Mouse (Mus musculus): ENCODE measurements around the gene Glyctk.

The Glyctk gene

DNA sequence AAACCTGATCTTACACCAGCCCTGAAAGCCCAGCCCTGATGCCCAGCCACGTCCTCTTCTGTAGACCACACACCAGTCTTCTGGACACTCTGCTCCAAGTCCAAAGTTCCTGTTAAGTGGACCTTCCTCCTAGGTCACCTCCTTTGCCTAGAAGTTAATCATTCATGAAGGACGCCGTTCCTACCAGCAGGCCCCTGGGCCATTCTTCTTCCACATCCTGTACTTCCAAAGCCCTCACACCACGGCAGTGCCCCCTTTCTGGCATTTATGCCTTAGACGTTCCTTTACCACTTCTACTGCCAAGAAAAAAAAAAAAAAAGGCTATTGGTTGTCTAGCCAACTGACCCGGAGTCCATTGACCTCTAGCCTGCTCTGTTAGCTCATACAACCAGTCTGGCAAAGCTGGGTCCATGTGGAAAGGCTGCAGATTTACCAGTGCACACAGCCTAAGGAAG lies at the start of gene Glyctk:
TSS of gene Glyctk (minus strand) at position 102 of the 455 bp plus-strand sequence.
- DNase-seq (ENCODE audit: low spot score), result no peak

DNA sequence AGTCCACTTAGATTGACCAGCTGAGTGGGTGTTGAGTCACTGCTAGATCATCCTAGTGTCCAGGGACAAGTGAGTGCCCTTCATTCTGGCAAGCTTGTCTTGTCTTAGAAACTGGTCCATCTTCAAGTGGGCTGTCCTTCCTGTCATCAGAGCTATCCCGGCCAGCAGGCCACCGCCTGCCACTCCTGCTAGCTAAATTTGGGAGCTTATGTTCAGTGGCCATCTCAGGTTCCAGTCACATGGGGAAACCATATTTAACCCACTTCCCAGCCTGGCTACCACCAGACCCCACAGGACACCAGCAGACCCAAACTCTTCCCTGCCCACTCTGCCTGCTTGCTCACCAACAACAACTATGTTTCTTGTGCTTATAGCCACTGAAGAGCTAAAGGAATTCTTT lies 48.6 kb upstream of the Glyctk start:
- DNase-seq (ENCODE audit: low spot score), result no peak

DNA sequence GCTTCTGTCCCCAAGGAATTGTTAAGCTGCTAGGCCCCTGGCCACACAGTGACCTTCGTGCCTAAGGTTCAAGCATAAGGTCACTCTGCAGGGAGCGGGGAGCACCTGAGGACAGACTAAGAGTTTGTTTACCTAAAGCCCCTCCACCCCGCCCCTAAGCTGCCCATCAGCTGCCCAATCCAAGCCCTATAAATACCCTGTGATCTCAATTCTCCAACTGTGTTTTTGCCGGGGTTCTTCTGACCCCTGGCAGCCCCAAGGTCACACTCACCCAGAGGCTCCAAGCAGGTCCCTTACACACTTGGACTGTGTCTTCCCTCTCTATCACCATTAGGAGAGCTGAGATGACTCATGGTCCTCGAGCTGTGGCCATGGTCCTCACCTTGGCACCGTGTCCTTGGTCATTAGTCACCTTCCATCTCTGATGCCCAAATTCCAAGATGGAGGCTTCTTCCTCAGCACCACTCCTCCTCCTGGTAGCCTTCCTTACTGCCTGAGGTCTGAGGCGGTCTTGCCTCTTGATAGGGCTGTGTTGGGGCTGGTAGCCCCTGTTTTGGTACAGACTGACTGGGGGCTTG lies 47.9 kb upstream of the Glyctk start:
- DNase-seq (ENCODE audit: low spot score), result no peak

DNA sequence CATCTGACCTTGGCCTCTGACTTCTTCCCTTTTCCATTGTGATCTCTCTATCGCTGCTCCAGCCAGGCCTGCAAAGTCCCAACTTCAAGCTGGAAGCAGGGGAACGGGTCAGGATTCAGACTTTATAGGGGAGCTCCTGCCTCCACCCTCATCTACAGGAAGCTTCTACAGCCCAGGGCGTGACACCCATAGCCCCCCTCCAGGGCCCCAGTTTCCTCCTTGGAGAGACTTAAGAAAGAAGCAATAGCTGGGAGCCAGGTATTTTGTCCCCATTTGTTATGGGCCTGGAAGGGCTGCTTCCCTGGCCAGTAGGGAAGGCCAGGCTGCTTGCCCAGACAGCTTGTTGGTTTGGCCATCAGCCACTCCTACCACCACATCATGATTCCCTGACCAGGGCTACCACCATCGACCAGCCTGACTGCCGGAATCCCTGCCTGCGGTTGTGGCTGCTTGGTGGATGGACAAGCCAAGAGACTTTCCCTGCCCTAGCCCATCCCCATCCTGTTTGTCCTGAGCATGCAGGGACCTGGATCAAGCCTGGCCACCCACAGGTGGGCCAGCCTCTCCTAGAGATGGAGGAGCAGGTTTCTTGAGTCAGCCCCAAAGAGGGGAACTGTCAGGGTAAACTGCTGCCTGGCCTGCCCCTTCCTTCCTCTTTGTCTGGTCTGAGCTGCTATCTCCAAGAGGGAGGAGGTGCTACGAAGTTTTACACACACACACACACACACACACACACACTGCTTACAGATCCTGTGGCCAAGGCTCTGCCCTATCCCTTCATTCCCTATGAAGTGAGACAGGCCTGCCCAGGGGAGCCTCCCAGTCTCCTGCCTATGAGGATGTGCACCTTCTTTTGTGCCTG lies 46.3 kb upstream of the Glyctk start:
- no peak for DNase-seq (ENCODE audit: low spot score)

DNA sequence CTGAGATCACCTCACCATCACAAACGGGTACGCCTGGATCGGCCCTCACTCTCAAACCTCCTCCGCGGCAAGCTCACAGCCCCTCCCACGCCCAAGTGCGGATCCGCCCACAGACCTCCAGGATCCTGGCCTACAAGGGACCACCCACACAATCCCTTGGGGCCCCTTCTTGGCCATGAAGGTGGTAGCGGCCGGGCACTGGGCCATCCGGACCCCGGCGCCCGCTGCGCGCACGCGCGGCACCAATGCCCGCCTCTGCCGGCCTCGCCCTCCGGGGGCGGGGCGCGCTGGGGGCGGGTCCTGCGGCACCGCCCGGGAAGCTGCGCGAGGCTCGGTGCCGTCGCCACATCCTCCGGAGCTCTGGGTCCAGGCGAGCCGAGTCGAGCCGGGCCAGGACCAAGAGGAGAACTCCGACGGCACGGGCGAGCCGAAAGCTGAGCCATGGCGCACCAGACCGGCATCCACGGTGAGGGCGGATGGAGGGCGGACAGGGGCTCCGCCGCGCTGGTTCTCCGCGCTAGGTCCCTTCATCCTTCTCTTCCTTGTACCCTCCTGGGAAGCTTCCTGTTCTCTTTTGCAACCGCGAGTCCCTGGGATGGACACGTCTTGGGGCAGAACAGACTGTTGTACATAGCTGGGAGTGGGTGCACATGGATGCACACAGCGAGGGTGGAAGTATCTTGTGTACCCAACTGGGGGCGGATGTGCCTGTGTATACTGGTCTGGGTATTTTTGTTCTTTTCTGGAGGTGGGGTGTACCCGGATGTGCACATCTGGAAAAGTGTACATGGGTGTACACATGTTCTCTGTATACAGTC lies 45.1 kb upstream of the Glyctk start, which contains the start of gene Twf2:
TSS of gene Twf2 (plus strand) at position 290 of the 818 bp plus-strand sequence.
- DNase-seq (ENCODE audit: low spot score), result peak; percentile 92

DNA sequence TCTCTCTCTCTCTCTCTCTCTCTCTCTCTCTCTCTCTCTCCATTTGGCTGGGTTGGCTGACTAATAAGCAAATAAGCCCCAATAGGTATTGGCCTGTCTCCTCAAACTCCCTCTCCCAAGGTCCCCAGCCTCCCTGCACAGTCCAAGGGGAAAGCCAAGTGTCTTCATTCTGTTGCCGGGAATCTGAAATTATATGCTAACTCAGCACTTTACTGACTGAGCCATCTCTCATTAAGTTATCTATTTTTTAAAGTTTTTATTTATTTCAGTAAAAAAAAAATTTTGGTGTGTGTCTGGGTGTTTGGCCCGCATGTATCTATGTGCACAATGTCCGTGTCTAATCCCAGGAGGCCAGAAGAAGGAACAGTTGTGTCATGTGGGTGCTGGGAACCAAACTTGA lies 44.0 kb upstream of the Glyctk start:
- no peak for DNase-seq (ENCODE audit: low spot score)

DNA sequence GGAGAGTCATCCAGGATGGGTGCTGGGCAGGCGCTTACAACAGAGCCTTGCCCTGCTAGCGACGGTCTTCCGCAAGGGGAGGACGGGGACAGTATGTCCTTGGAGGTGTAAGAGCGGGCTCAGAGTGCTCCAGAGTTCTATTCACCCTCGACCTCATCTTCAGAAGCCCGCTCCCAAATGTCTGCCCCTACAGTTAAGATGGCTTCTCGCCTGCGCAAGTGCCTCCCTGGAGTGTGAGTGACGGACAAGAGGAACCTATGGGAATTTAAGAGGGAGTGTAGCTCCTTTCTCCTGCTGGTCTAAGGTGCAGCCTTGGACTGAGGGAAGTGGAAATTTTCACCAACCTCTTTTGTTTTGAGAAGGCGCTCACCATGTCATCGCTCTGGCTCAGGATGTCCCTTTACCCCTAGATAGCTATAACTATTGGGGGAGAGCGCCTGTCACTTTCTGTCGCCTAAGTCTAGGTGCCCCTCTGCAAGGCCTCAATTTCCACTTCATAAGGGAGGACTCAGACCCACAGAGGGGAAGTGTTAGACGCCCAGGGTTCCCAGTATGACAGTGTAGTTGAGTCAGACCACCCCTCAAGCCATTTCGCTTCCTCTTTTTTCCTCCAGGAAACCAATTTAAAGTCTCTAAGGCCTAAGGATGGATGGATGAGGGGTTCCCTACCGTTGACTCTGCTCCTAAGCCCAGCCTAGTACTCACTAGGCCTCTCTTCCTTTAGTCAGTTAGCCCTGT lies 41.8 kb upstream of the Glyctk start, which contains the start of gene Ppm1m:
TSS of gene Ppm1m (minus strand) at position 212 of the 738 bp plus-strand sequence.
- no peak for DNase-seq (ENCODE audit: low spot score)

DNA sequence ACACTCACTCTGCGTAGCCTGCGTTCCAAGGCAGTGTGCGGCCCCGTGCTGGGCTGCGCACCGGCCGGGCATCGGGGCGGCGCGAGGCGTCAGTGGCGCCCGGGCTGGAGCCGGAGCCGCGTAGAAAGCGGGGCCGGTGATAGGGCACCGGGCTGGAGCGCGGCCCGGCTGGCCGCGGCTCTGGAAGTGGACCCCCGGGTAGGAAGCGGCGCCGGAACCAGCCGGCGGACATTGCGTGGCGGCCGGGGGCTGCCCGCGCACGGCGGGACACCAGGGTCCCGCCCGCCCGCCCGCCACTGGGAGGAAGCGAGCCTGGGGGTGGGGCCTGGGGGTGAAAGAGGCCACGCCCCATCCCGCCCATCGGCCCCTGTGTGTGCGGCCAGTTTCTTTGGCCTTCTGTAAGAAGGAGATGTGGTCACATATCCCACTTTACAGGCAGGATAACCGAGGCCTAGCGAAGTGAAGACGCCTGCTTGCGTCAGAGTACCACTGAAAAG lies 41.1 kb upstream of the Glyctk start:
- peak; percentile 82 for DNase-seq (ENCODE audit: low spot score)

DNA sequence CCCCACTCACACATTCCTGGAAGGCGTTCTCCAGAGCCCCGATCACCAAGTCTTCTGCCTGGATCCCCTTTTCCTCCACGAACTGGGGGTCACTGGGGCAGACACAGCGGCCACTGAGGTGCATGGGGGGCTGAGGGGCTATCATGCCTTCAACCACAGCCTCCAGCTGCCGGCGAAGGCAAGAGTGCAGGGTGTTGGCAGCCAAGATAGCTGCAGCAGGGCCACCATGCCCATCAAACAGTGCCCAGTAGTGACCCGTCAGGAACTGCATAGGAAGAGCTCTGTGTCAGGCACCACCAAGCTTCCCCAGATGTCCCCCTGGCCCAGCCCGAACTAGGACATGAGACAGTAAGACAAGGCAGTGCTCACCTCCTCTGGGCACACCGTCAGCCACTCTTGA lies 39.8 kb upstream of the Glyctk start:
- DNase-seq (ENCODE audit: low spot score), result no peak

DNA sequence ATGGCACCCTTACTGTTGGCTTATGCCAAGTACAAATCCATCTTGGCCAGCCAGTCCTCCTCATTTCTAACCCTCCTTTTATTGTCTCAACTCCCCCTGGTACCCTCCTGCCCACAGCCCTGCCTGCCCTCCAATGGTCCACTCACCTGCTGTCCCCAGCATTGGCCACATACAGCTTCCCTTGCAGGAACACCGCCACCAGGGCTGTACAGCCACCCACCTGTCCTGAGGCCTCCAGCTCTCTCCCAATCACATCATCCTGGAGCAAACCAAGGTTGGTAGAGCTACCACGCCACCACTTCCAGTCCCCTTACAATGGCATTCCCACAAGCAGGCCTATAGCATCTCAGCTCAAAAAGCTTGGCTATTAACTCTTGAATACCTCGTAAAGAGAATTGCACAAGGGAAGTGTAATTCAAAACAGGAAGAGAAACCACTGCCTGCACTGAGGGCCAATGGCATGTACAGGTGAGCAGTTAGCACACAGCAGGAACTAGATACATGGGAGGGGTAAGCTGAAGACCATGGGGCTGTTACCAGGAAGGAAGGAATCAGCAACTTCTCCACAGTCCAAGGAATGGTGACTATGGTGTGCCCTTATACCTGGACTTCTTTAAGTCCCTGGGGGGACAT lies 39.3 kb upstream of the Glyctk start:
- no peak for DNase-seq (ENCODE audit: low spot score)

DNA sequence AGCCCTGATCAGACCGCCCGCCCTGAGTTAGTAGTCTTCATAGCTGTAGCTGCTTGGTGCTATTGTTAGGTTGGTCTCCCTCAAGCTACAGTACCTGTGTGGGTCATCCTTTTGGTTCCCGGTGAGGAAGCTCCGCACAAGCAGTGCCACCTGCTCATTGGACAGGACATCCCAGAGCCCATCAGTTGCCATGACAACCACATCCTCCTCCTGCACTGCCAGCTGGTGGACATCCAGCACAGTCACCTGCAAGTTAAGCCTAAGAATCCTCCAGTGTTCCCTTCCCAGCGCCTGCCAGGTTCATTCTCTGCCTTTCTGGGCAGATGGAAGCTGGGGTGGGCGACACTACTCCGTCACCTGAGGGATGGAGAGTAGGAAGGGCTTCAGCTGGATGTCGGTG lies 37.8 kb upstream of the Glyctk start:
- no peak for DNase-seq (ENCODE audit: low spot score)

DNA sequence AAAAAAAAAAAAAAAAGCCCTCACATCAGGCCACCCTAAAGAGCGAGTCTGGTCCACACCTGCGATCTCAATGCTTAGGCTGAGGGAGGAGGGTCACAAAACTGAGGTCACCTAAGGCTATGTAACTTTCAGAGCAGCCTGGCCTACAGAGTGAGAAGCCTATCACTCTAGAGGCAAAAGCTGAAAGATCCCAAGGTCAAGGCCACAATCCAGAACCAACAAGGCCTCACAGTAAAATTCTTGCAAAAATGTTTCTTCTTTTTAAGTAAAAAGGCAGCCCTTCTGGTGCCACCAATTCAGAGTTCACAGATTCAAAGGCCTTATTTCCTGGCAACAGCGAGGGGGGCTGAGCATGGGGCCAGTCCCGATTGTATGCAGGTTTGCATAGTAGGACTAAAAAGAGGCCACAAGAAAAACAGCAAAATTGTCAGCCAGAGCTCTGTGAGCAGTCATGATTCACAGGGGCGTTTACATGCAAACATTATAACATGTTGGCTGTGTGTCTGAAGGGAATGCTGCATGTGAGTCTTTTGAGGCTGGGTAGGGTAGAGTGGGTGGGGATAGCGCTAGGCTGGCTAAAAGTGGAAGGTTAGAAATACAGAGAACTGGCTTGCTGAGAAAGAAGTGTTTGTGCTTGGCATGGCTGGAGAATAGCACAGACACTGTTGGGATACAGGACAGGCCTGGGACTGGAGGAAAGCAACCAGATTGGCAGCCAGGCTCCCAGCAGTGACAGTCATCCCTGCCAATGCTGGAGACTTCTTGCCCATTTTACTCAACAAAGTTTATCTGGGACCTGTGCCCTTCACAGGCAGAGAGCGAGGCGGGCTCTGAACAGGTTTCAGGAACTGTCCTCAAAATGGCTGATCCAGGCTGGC lies 36.2 kb upstream of the Glyctk start:
- DNase-seq (ENCODE audit: low spot score), result no peak

DNA sequence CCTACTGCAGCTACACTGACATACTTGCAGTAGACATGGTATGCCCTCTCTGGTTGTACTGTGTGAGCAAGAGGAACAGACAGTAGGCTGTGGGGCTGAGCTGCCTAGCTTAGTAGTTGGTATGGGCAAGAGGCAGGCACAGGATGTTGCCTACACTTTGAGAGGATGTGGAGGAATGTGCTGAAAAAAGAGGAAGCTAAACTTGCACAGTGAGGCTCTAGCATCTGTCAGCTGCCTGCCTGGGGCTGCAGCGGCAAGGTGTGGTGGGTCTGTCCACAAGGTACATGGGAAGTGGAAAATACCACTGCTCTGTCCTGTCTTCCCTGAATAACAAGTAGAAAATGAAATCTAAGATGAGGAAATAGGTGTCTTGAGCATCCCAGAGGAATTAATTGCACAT lies 35.1 kb upstream of the Glyctk start:
- no peak for DNase-seq (ENCODE audit: low spot score)

DNA sequence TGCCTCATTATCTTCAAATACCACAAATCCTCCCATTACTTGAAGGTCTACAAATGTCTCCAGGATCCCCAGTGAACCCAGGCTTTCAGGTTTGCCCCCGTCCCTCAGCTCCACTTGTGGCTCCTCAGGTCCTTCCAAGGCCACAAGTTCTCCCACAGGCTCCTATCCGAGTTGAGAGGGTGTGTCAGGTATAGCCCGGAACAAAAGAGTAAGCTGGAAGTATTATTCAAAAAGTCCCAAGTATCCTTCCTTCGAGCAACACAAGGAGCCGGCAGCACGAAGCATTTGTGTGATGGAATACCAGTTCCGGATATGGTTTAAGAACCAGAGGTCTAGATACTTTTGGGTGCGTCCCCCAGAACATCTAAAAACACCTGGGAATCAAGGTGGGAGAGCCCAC lies 34.1 kb upstream of the Glyctk start:
- no peak for DNase-seq (ENCODE audit: low spot score)

DNA sequence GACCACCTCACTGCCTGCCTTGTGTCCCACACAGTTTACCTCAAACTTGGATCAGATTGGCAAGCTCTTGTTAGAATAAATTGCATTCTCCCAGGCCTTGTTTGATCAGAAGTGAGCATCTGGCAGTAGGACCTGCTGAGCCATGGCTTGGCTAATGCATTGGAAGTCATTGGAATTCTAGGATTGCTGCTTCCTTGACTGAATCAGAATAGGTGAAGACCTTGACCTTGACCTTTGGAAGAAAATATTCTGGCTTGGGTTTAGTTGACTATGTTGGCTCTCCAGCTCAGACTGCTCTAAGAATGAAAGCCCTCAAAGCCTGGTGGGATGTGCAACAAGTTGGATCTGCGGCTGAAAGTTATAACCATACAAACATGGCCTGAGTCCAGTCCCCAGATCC lies 33.4 kb upstream of the Glyctk start:
- DNase-seq (ENCODE audit: low spot score), result no peak

DNA sequence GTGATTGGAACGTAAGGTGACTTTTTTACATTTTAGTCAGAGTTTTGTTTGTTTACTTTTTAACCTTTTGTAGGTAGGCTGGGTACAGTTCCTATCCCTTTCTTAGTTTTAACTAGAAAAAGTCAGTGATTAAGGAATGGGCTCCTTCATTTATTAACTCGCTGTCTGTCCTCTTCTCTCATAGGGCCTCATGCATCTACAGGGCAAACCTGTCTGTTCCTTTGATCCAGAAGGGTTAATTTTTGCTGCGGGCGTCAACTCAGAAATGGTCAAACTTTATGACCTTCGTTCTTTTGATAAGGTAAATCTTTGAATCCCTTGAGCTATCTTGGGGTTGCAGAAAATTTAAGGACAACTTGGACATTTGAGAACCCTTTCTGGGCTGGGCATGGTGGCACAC lies 26.1 kb upstream of the Glyctk start:
- DNase-seq (ENCODE audit: low spot score), result no peak

DNA sequence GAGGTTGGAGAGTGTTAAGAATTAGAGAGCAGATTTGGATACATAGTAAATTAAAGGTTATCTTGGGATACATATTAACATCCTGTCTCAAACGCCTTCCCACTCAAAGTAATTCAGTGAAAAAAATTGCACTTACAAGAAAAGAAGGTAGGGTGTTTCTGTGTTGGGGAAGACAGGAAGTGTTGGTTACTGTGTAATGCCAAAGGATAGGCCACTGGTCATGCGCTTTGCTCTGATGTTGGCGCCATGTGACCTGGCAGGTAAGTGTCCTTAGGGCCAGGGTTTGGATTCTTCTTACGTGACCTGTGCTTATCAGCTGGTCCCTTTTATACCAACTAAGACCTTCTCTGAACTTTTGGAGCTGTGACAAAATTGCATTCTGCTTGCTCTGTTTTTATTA lies 24.2 kb upstream of the Glyctk start:
- DNase-seq (ENCODE audit: low spot score), result no peak

DNA sequence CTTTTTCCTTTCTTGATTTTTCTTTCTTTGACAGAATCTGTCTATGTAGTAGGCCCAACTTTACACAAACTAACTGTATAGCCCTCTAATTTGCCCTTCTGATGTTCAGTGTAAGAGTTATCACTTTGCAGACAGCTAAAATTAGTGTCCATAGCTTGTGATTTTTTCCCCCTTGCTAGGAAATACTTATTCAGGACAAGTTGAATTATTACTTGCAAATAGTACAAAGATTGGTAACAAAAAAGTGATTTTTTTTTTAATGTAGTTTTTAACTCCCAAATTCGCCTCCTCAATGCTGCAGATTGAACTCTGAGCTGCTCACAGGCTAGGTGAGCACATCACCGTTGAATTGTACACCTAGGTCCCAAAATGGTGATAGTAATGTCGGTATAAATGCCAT lies 22.0 kb upstream of the Glyctk start:
- no peak for DNase-seq (ENCODE audit: low spot score)

DNA sequence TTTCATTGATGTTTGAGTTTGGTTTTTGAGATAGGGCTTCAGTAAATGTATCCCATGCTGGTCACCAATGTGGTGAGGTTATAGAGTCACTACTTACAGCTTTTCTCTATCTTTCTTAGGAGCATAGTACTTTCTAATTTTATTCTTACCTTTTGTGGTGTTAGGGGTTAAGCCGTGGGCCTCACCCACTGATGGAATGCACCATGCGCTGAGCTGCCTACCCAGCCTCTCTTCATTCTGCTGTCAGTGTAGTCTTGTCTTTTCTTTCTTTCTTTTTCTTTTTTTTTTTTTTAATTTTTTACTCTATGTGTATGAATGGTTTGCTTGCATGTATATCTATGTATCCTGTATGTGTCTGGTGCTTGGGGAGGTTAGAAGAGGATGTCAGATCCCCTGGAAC lies 21.5 kb upstream of the Glyctk start:
- DNase-seq (ENCODE audit: low spot score), result no peak

DNA sequence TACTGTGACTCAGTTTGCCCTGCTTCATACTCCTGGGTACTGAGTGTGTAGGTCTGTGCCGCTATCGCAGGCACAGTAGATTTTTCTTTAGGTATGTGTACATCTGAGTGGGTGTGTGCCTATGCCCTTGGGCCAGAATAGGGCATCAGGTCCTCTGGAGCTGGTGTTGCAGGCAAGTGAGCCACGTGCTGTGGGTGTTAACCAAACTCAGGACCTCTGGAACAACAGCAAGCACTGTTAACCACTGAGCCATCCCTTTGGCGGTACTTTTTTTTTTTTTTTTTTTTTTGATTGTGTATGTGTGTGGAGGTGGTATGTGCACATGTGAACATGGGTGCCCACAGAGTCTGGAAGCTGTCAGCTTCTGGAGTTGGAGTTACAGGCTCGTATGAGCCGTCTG lies 19.9 kb upstream of the Glyctk start:
- DNase-seq (ENCODE audit: low spot score), result no peak

Measured in lung, postnatal 25 days (tissue).